Mouse (Mus musculus) small intestine, adult 2 months (tissue): ENCODE data around the gene Lenep. TPM values are rescaled to one million over a fixed set of nuclear protein-coding genes. Genes with fewer than 3 reads are reported as not detected.
"Not testable (repeated sequence)": the region's sequence is repeated elsewhere in the genome, so short reads cannot be mapped to it uniquely, and the experiment has no call there.

ENCODE experiments used
- H3K27ac ChIP-seq: fragments of 200-500 bp; 2 replicates; pipeline ENCODE4 v1.5.1; 2012; ENCODE audit warnings: low read depth, low read length, control low read depth, inconsistent platforms; ENCODE audit not compliant: insufficient read depth
- H3K27me3 ChIP-seq: fragments of 200-500 bp; 2 replicates; pipeline ENCODE4 v1.6.1; 2012; ENCODE audit warnings: mild to moderate bottlenecking, moderate library complexity, low read length, inconsistent platforms; ENCODE audit not compliant: control insufficient read depth, insufficient read depth
- H3K36me3 ChIP-seq: fragments of 200-500 bp; 2 replicates; pipeline ENCODE4 v1.6.1; 2012; ENCODE audit warnings: mild to moderate bottlenecking, low read length, control low read depth, inconsistent platforms; ENCODE audit not compliant: control insufficient read depth, insufficient read depth
- H3K4me1 ChIP-seq: fragments of 200-500 bp; 2 replicates; pipeline ENCODE4 v1.6.1; 2012; ENCODE audit warnings: low read length, inconsistent platforms, mixed read lengths; ENCODE audit not compliant: control insufficient read depth, insufficient read depth, insufficient read length
- H3K4me3 ChIP-seq: fragments of 200-500 bp; 2 replicates; pipeline ENCODE4 v1.5.1; 2012; ENCODE audit warnings: low read depth, mild to moderate bottlenecking, control low read depth, inconsistent platforms, low read length, moderate library complexity
- CTCF ChIP-seq: fragments of 200-500 bp; IDR thresholded peaks from 2 replicates; pipeline ENCODE4 v1.5.1; 2012; ENCODE audit warnings: low read depth, mild to moderate bottlenecking, control low read depth, inconsistent platforms, low read length, moderate library complexity, mixed read lengths; ENCODE audit not compliant: insufficient replicate concordance, insufficient read length; ENCODE audit errors: extremely low read depth
- POLR2A ChIP-seq: fragments of 200-500 bp; IDR thresholded peaks from 2 replicates; pipeline ENCODE4 v1.6.1; 2012; ENCODE audit warnings: low read depth, mild to moderate bottlenecking, control low read depth, inconsistent platforms, low read length, moderate library complexity
- WGBS: fragments of 180-500 bp; shearing (Covaris S2); methylation state at CpG from one replicate; pipeline ENCODE4 v1.1.7; 2018; 5-methylcytosine and 5-hydroxymethylcytosine counted together
- polyA plus RNA-seq: library from polyadenylated mRNA; depleted of rRNA; stranded (reverse); fragments of >200 nt; gene quantifications from 2 replicates; pipeline ENCODE4 v1.2.3, GENCODE M21; 2012

The Lenep gene
- polyA plus RNA-seq, 1 experiment = not detected

- peak; percentile 86 for TF ChIP-seq POLR2A
- no peak for TF ChIP-seq CTCF
- Histone ChIP-seq H3K27ac (peak within 1 kb of the TSS; percentile 82), H3K27me3 (no peaks in the 10 kb centered on the region), H3K4me3 (peak within 1 kb of the TSS; percentile 79), H3K4me1 (peaks cover 9% of the 10 kb centered on the region), H3K36me3 (peaks cover 39% of the 10 kb centered on the region)
- 2% methylated on average over 16 of the region's 16 CpGs for WGBS
These were observed 33.9 kb upstream of the Lenep start, which contains the start of gene Pbxip1 for GRCm38 (mm10) chr3:89436176-89437113. TSS of gene Pbxip1 (plus strand) at chr3:89436706.

GRCm38 (mm10) chr3:89435041-89435440, 32.4 kb upstream of the Lenep start:
- Histone ChIP-seq H3K4me3 (no peak overlapping the region), H3K36me3 (peaks cover 29% of the 10 kb centered on the region), H3K4me1 (peaks cover 11% of the 10 kb centered on the region), H3K27ac (no peak overlapping the region), H3K27me3 (no peaks in the 10 kb centered on the region)
- TF ChIP-seq CTCF (no peak), POLR2A (no peak)
- WGBS = 73% methylated on average over 7 of the region's 7 CpGs

DNA sequence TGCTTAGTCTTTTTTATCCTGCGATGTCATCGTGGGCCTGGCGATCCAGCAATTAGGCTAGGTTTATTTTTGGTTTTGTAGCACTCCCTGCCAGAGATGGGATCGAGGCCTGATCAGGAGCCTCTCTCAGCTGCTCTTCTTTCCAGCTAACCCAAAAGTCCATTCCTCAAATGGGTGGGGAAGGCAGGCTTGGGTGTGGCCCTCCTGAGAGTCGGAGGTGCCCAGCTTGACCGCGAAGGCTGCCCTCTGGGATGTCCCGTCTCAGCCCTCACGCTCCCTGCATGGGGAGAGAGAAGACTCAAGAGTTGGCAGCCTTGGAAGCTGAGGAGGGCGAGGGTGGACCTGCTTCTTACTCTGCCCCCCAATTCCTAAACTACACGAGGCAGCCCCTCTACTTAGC, 31.9 kb upstream of the Lenep start:
- H3K4me1 ChIP-seq = peaks cover 11% of the 10 kb centered on the region
- H3K27me3 ChIP-seq = no peaks in the 10 kb centered on the region
- H3K27ac ChIP-seq = no peak overlapping the region
- TF ChIP-seq CTCF (no peak), POLR2A (no peak)
- WGBS = 73% methylated on average over 11 of the region's 11 CpGs
- H3K36me3 ChIP-seq = peaks cover 25% of the 10 kb centered on the region
- no peak overlapping the region for H3K4me3 ChIP-seq

GRCm38 (mm10) chr3:89432606-89433005, 30.0 kb upstream of the Lenep start:
- 99% methylated on average over 8 of the region's 8 CpGs for WGBS
- TF ChIP-seq CTCF (no peak), POLR2A (no peak)
- H3K27me3 ChIP-seq = no peaks in the 10 kb centered on the region
- H3K27ac ChIP-seq = no peak overlapping the region
- H3K4me3 ChIP-seq = no peak overlapping the region
- peaks cover 22% of the 10 kb centered on the region for H3K36me3 ChIP-seq
- peaks cover 11% of the 10 kb centered on the region for H3K4me1 ChIP-seq

- TF ChIP-seq POLR2A = peak; percentile 54
- no peak for TF ChIP-seq CTCF
- Histone ChIP-seq H3K27ac (peak within 1 kb of the TSS; percentile 19; the same call in 1 of the 2 replicates), H3K4me3 (peak within 1 kb of the TSS; percentile 84), H3K27me3 (no peaks in the 10 kb centered on the region), H3K36me3 (peaks cover 36% of the 10 kb centered on the region), H3K4me1 (peaks cover 2% of the 10 kb centered on the region)
- WGBS = 2% methylated on average over 68 of the region's 68 CpGs
These were observed 27.9 kb upstream of the Lenep start, which contains the start of gene Pygo2 for GRCm38 (mm10) chr3:89430171-89431159. TSS of gene Pygo2 (plus strand) at chr3:89430214.

GRCm38 (mm10) chr3:89429021-89429420, 26.4 kb upstream of the Lenep start:
- H3K27ac ChIP-seq, H3K27me3 ChIP-seq, H3K4me1 ChIP-seq, H3K4me3 ChIP-seq: not testable (repeated sequence)
- H3K36me3 ChIP-seq = peaks cover 43% of the 10 kb centered on the region
- 96% methylated on average over 7 of the region's 7 CpGs for WGBS

DNA sequence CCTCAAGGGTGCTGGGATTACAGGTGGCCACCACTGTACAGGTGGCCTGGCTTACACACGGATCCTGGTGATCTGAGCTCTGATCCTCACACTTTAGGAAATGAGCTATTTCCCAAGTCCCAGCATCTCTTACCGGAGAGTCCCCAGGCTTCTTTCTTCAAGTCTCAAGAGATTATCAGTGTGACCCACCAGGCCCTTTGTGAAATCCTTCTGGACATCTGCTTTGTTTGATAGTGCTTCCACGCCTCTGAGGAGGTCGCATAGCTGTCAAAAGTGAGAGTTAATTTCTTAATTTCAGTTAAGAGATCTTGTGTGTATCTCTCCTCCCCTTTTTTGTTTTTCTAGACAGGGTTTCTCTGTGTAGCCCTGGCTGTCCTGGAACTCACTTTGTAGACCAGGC, 23.3 kb upstream of the Lenep start:
- Histone ChIP-seq H3K36me3 (peaks cover 33% of the 10 kb centered on the region), H3K27me3 (no peaks in the 10 kb centered on the region), H3K4me1 (peaks cover 6% of the 10 kb centered on the region), H3K27ac (no peak overlapping the region), H3K4me3 (no peak overlapping the region)
- WGBS = 95% methylated on average over 4 of the region's 4 CpGs
- TF ChIP-seq CTCF (no peak), POLR2A (no peak)
